Mouse (Mus musculus): ENCODE results near the gene Diaph2.
"Not testable (repeated sequence)": the region's sequence is repeated elsewhere in the genome, so short reads cannot be mapped to it uniquely, and the experiment has no call there.

DNA sequence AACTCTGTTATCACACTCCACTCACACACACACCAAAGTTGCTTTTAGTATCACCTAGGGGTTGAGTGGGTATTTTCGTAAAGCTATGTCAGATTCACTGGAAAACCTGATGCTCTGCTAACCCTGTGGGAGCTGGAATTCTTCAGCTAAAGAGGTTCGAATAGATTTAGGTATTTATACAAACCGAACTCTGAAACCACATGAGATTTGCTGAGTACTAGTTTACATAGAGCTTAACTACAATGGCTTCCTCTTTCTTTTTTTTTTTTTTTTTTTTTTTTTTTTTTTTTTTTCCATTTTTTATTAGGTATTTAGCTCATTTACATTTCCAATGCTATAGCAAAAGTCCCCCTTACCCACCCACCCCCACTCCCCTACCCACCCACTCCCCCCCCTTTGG lies 447.9 kb downstream of the Diaph2 start:
- TF ChIP-seq POLR2A (IDR thresholded peaks at IDR 0.05; ENCODE audit: borderline replicate concordance, control insufficient read depth, low read depth, low read length); CTCF (IDR thresholded peaks at IDR 0.05; ENCODE audit: control insufficient read depth, insufficient read depth, low read length): not testable (repeated sequence)

Data from bone marrow, adult 2 months (tissue).